In the genomic region with DNA sequence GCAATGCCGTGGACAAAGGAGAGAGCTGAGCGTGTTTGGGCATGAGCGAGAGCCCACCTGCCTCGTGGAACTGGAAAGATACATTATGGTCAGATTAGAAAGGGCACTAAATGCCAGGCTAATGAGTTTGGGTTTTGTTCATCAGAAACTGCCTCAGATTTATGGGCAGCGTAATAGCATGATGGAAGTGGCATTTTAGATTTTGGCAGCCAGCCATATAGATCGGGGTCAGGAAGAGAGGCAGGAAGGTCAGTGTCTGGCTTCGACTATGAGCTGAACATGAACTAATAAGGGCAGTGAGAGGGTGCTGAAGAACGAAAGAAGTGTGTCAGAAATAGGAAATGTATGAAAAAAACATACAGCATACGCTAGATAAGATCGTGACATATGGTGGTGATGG, we compare ENCODE assay signal across 28 mouse cellular contexts.
A peak's percentile ranks its signal among the peaks of the same experiment; 100 is the strongest.
DNase-seq lines count a peak whose midpoint lies in the region; ATAC-seq and TF ChIP-seq lines count a peak whose summit lies in the region.
"Had no signal": no experiment of that assay in that cellular context is flagged by ENCODE, and none has a peak within 500 bp of the region (broad histone marks: within the 10 kb centered on the region; RNA-seq: fewer than 3 reads in every experiment).

No protein-coding gene starts in this region.

- no peaks in the 10 kb centered on the region for H3K4me1 ChIP-seq in liver, adult 2 months (ENCODE audit: control insufficient read depth, insufficient read depth, low read length)
- H3K4me1 ChIP-seq in liver, embryonic 11.5 days (replicated peaks; ENCODE audit: control insufficient read depth, insufficient read depth, low read length), result no peaks in the 10 kb centered on the region
- H3K4me1 ChIP-seq: megakaryocyte, embryonic 14.5 days had no signal

- H3K27me3 ChIP-seq in liver, adult 2 months (ENCODE audit: control insufficient read depth, insufficient read depth, low read length), result no peaks in the 10 kb centered on the region
- H3K27me3 ChIP-seq in liver, embryonic 11.5 days (replicated peaks; ENCODE audit: control insufficient read depth, insufficient read depth, low read length), result no peaks in the 10 kb centered on the region
- H3K27me3 ChIP-seq: heart, embryonic 12.5 days; limb, embryonic 13.5 days; megakaryocyte, embryonic 14.5 days; midbrain, embryonic 12.5 days had no signal

- no peak overlapping the region for H3K4me3 ChIP-seq in liver, adult 2 months (ENCODE audit: insufficient read depth, low read depth, low read length)
- no peak overlapping the region for H3K4me3 ChIP-seq in liver, embryonic 11.5 days (ENCODE audit: low read depth, low read length)
- H3K4me3 ChIP-seq: erythroblast, embryonic 14.5 days; heart, adult 2 months; heart, embryonic 12.5 days; limb, embryonic 13.5 days; megakaryocyte, embryonic 14.5 days; midbrain, embryonic 12.5 days had no signal

- H3K9me3 ChIP-seq in liver, embryonic 11.5 days (ENCODE audit: control insufficient read depth, low read length), result no peaks in the 10 kb centered on the region
- H3K9me3 ChIP-seq: heart, embryonic 12.5 days; limb, embryonic 13.5 days; midbrain, embryonic 12.5 days had no signal

- no peak for ATAC-seq in liver, embryonic 11.5 days (replicated peaks; ENCODE audit: low FRiP score)
- ATAC-seq: activated CD4-positive, CD25-positive, alpha-beta regulatory T cell, adult 4 months; CD4-positive, CD25-positive, alpha-beta regulatory T cell, adult 4 months; forebrain, embryonic 16.5 days; intestine, postnatal 0 days had no signal

- 57% methylated on average over 10 of the region's 10 CpGs for WGBS in liver, adult 2 months
- 75% methylated on average over 10 of the region's 10 CpGs for WGBS in liver, embryonic 11.5 days

- H3K4me2 ChIP-seq in liver, embryonic 11.5 days, result no peak overlapping the region
- H3K4me2 ChIP-seq: heart, embryonic 12.5 days; hindbrain, embryonic 14.5 days; limb, embryonic 13.5 days; midbrain, embryonic 12.5 days had no signal

- H3K9ac ChIP-seq in liver, adult 2 months (ENCODE audit: low read depth, low read length), result no peak overlapping the region
- H3K9ac ChIP-seq in liver, embryonic 11.5 days (ENCODE audit: low read depth, low read length), result no peak overlapping the region
- H3K9ac ChIP-seq: heart, embryonic 12.5 days; hindbrain, embryonic 14.5 days; limb, embryonic 13.5 days; liver, embryonic 14.5 days; midbrain, embryonic 12.5 days had no signal

- H3K27ac ChIP-seq in liver, adult 2 months (replicated peaks; ENCODE audit: insufficient read depth, low read depth, low read length), result no peak overlapping the region
- H3K27ac ChIP-seq in liver, embryonic 11.5 days (ENCODE audit: low read depth, low read length), result no peak overlapping the region
- H3K27ac ChIP-seq: heart, adult 2 months; hindbrain, embryonic 14.5 days; limb, embryonic 13.5 days; liver, embryonic 14.5 days; midbrain, embryonic 12.5 days; stomach, postnatal 0 days had no signal

- H3K79me2 ChIP-seq in liver, adult 2 months (ENCODE audit: control insufficient read depth, insufficient read depth, low read length), result no peaks in the 10 kb centered on the region

- intact Hi-C loops in heart, postnatal 25 days (cut with DNase I), result no loop called here

- H3K36me3 ChIP-seq in liver, adult 2 months (ENCODE audit: control insufficient read depth, insufficient read depth, low read length), result no peaks in the 10 kb centered on the region
- H3K36me3 ChIP-seq in liver, embryonic 11.5 days (ENCODE audit: control insufficient read depth, insufficient read depth, low read length), result no peaks in the 10 kb centered on the region
- H3K36me3 ChIP-seq: heart, embryonic 12.5 days; limb, embryonic 13.5 days; midbrain, embryonic 12.5 days had no signal

- no peak for TF ChIP-seq CTCF in liver, adult 2 months (IDR thresholded peaks at IDR 0.05; ENCODE audit: low read depth, low read length)

- no peak for TF ChIP-seq POLR2A in liver, adult 2 months (IDR thresholded peaks at IDR 0.05; ENCODE audit: extremely low read depth, insufficient read depth, low read length)

- DNase-seq in liver, adult 2 months (ENCODE audit: extremely low read depth, low read depth, low spot score), result peak; percentile 45
- DNase-seq in liver, embryonic 11.5 days (ENCODE audit: low spot score), result no peak
- peak; percentile 2 for DNase-seq in lung, postnatal 14 days
- DNase-seq in lung, postnatal 4 days, result no peak
- peak; percentile 63 for DNase-seq in adrenal gland, adult 2 months
- peak; percentile 44 to 53 for DNase-seq in adrenal gland, postnatal 36 days
- no peak for DNase-seq in heart, postnatal 25 days (ENCODE audit: low spot score)
- no peak for DNase-seq in thymus, postnatal 0 days (ENCODE audit: low spot score)
- DNase-seq: cerebellum, adult 11-12 months; heart, adult 2 months; kidney, adult 9 months; kidney, postnatal 14 days; lung, postnatal 36 days; right cerebral cortex, adult 18-20 months; thymus, adult 18-20 months; thymus, postnatal 36 days had no signal

Comparison
In these comparisons a context has a peak if more than half of its experiments do, and no peak if none do; other contexts are left out.
1. DNase-seq: peak in liver, adult 2 months (single experiment), lung, postnatal 14 days (single experiment), adrenal gland, adult 2 months (single experiment) and adrenal gland, postnatal 36 days (2 of 2); none in liver, embryonic 11.5 days (single experiment), lung, postnatal 4 days (0 of 2), heart, postnatal 25 days (single experiment) and thymus, postnatal 0 days (single experiment).